Mouse (Mus musculus) MEL (cell line): ENCODE data around the gene Lrrc49.

Experiments used
- CTCF ChIP-seq, 3 experiments: IDR thresholded peaks in 2 of 3; conservative IDR thresholded peaks in 1 of 3; 2 replicates each; pipeline ENCODE4 v1.5.1; 2011 to 2012; ENCODE audit warnings: low read length in 3 of 3, low read depth in 2 of 3, mild to moderate bottlenecking in 2 of 3, improper control_type of control experiment in 1 of 3, inconsistent platforms in 1 of 3, mixed read lengths in 1 of 3, moderate library complexity in 1 of 3; ENCODE audit not compliant: control insufficient read depth in 1 of 3, insufficient read depth in 1 of 3, poor library complexity in 1 of 3, severe bottlenecking in 1 of 3
- POLR2A ChIP-seq, 2 experiments: IDR thresholded peaks; 2 replicates each; pipeline ENCODE4 v1.6.1; 2011 to 2012; ENCODE audit warnings: low read length in 2 of 2, mild to moderate bottlenecking in 2 of 2, control low read depth in 1 of 2, improper control_type of control experiment in 1 of 2, low read depth in 1 of 2, moderate library complexity in 1 of 2; ENCODE audit not compliant: control insufficient read depth in 1 of 2, insufficient read depth in 1 of 2, poor library complexity in 1 of 2

- TF ChIP-seq POLR2A (IDR thresholded peaks at IDR 0.05; ENCODE audit: control insufficient read depth in 1 of 2, insufficient read depth in 1 of 2, low read depth in 1 of 2, low read length in 2 of 2, poor library complexity in 1 of 2) (no peak), CTCF (IDR thresholded peaks at IDR 0.05 in 2 of 3, conservative IDR thresholded peaks at IDR 0.05 in 1 of 3; ENCODE audit: control insufficient read depth in 1 of 3, insufficient read depth in 1 of 3, low read depth in 2 of 3, low read length in 3 of 3, poor library complexity in 1 of 3, severe bottlenecking in 1 of 3) (no peak)
Observed at GRCm38 (mm10) chr9:60653582-60653981, 34.4 kb downstream of the Lrrc49 start.
